Mouse (Mus musculus) MEL (cell line): Measurements from ENCODE around the gene Hist1h2ae.

Source experiments
- CTCF ChIP-seq, 3 experiments: IDR thresholded peaks in 2 of 3; conservative IDR thresholded peaks in 1 of 3; 2 replicates each; pipeline ENCODE4 v1.5.1; 2011 to 2012; ENCODE audit warnings: low read length in 3 of 3, low read depth in 2 of 3, mild to moderate bottlenecking in 2 of 3, improper control_type of control experiment in 1 of 3, inconsistent platforms in 1 of 3, mixed read lengths in 1 of 3, moderate library complexity in 1 of 3; ENCODE audit not compliant: control insufficient read depth in 1 of 3, insufficient read depth in 1 of 3, poor library complexity in 1 of 3, severe bottlenecking in 1 of 3
- EP300 ChIP-seq, 2 experiments: IDR thresholded peaks; 2 replicates each; pipeline ENCODE4 v1.6.1; 2011; ENCODE audit warnings: improper control_type of control experiment in 2 of 2, low read length in 2 of 2, low read depth in 1 of 2, mild to moderate bottlenecking in 1 of 2
- ETS1 ChIP-seq: IDR thresholded peaks from 2 replicates; pipeline ENCODE4 v1.6.1; 2012; ENCODE audit warnings: low read depth, mild to moderate bottlenecking, inconsistent platforms, low read length, improper control_type of control experiment, moderate library complexity
- GATA1 ChIP-seq: IDR thresholded peaks from 2 replicates; pipeline ENCODE4 v1.6.1; 2011; ENCODE audit warnings: low read depth, low read length, improper control_type of control experiment
- MAZ ChIP-seq: IDR thresholded peaks from 2 replicates; pipeline ENCODE4 v1.6.1; 2012; ENCODE audit warnings: low read depth, mild to moderate bottlenecking, inconsistent platforms, low read length, improper control_type of control experiment
- MYB ChIP-seq: IDR thresholded peaks from 2 replicates; pipeline ENCODE4 v1.6.1; 2011; ENCODE audit warnings: mild to moderate bottlenecking, low read depth, low read length, improper control_type of control experiment
- POLR2A ChIP-seq, 2 experiments: IDR thresholded peaks; 2 replicates each; pipeline ENCODE4 v1.6.1; 2011 to 2012; ENCODE audit warnings: low read length in 2 of 2, mild to moderate bottlenecking in 2 of 2, control low read depth in 1 of 2, improper control_type of control experiment in 1 of 2, low read depth in 1 of 2, moderate library complexity in 1 of 2; ENCODE audit not compliant: control insufficient read depth in 1 of 2, insufficient read depth in 1 of 2, poor library complexity in 1 of 2
- UBTF ChIP-seq: IDR thresholded peaks from 2 replicates; pipeline ENCODE4 v1.6.1; 2012; ENCODE audit warnings: low read depth, mild to moderate bottlenecking, inconsistent platforms, low read length, improper control_type of control experiment, moderate library complexity, borderline replicate concordance; ENCODE audit not compliant: insufficient read depth
- USF2 ChIP-seq, 2 experiments: IDR thresholded peaks; 2 replicates each; pipeline ENCODE4 v1.6.1; 2011 to 2012; ENCODE audit warnings: improper control_type of control experiment in 2 of 2, low read length in 2 of 2, borderline replicate concordance in 1 of 2, inconsistent platforms in 1 of 2, low read depth in 1 of 2, mild to moderate bottlenecking in 1 of 2; ENCODE audit not compliant: insufficient read depth in 1 of 2

GRCm38 (mm10) chr13:23584331-23584730 lies 13.3 kb upstream of the Hist1h2ae start:
- TF ChIP-seq POLR2A (IDR thresholded peaks at IDR 0.05; ENCODE audit: control insufficient read depth in 1 of 2, insufficient read depth in 1 of 2, low read depth in 1 of 2, low read length in 2 of 2, poor library complexity in 1 of 2) (no peak), CTCF (IDR thresholded peaks at IDR 0.05 in 2 of 3, conservative IDR thresholded peaks at IDR 0.05 in 1 of 3; ENCODE audit: control insufficient read depth in 1 of 3, insufficient read depth in 1 of 3, low read depth in 2 of 3, low read length in 3 of 3, poor library complexity in 1 of 3, severe bottlenecking in 1 of 3) (no peak), EP300 (IDR thresholded peaks at IDR 0.05; ENCODE audit: low read depth in 1 of 2, low read length in 2 of 2) (no peak), USF2 (IDR thresholded peaks at IDR 0.05; ENCODE audit: borderline replicate concordance in 1 of 2, insufficient read depth in 1 of 2, low read depth in 1 of 2, low read length in 2 of 2) (no peak), GATA1 (no peak), MYB (no peak), MAZ (no peak), UBTF (no peak), ETS1 (no peak)
